Mouse (Mus musculus): ENCODE results near the gene Efcab12. TPM values are rescaled to one million over a fixed set of nuclear protein-coding genes. Genes with fewer than 3 reads are reported as not detected.

Efcab12 gene
- polyA plus RNA-seq, 1 experiment from 2014 or later, result 2.1 TPM

DNA sequence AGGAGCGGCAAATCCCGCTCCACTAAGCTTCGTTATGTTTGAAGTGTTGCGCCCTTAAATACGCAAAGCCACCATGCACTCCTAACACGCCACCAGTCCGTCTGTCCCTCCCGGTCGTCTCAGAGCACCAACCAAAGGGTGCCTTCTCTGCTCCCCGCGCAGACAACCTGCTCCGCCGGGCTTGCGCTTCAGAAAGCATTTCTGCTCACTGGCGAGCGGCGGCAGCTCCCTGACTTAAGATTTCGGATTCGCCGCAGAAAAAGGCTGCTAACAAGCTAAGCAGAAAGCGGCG is 30.1 kb downstream of the Efcab12 start:
- no peaks in the 10 kb centered on the region; the same call in 1 of the 2 replicates for H3K4me1 ChIP-seq (replicated peaks; ENCODE audit: control insufficient read depth, insufficient read depth, low read length)
- WGBS, result under 1% methylated on average over 22 of the region's 22 CpGs
- no peak; the same call in 1 of the 2 replicates for ATAC-seq (ENCODE audit: low FRiP score)

DNA sequence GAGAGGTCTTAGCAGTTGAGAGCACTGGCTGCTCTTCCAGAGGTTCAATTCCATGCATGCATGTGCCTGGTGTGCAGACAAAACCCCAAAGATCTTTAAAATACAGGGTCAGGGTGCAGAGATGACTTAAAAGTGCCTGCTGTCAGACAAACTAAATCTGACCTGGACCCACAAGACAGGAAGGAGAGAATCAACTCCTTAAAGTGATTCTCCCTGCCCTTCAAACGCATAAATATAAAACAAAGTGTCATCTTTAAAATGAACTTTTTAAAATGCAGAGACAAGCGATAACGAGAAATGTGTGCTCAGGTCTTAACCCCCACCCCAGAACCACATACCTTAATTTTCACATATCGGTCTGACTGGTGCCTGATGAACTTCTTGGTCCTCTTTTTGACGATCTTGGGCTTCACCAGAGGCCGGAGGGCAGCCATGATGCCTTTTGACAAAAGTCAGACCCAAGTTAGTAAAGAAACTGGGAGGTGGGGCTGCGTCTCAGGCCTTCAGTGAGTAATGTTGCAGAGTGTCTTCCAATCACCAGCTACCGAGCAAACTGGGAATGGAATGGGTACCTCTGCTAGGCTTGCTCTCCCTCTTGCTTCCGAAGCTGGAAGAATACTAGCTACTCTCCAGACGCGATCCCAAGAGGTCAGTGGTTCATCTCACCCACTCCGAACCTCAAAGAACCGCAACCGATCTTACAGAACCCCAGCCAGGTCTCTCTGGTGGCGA is 30.6 kb downstream of the Efcab12 start:
- Histone ChIP-seq H3K27me3 (ENCODE audit: control insufficient read depth, insufficient read depth, low read length) (no peaks in the 10 kb centered on the region), H3K4me2 (replicated peaks; ENCODE audit: low read depth, low read length) (peak overlapping the region; percentile 79), H3K4me1 (replicated peaks; ENCODE audit: control insufficient read depth, insufficient read depth, low read length) (no peaks in the 10 kb centered on the region; the same call in 1 of the 2 replicates), H3K36me3 (ENCODE audit: control insufficient read depth, insufficient read depth, low read length) (0 out of 2 replicates have a peak, but pooled peaks cover 4% of the 10 kb centered on the region), H3K9me3 (ENCODE audit: control insufficient read depth, low read length) (no peaks in the 10 kb centered on the region), H3K9ac (ENCODE audit: low read depth, low read length) (peak overlapping the region; percentile 100), H3K27ac (ENCODE audit: low read depth, low read length) (peak overlapping the region; percentile 90), H3K4me3 (ENCODE audit: low read depth, low read length) (peak overlapping the region; percentile 99)
- DNase-seq (ENCODE audit: low spot score), result no peak
- WGBS, result 5% methylated on average over 15 of the region's 15 CpGs
- no peak for ATAC-seq (ENCODE audit: low FRiP score)

More for the DNA sequence above, 30.1 kb downstream of the Efcab12 start:
- Histone ChIP-seq H3K9me3 (ENCODE audit: control insufficient read depth, low read length) (no peaks in the 10 kb centered on the region), H3K27ac (ENCODE audit: low read depth, low read length) (peak overlapping the region; percentile 90), H3K4me2 (replicated peaks; ENCODE audit: low read depth, low read length) (peak overlapping the region; percentile 79), H3K27me3 (ENCODE audit: control insufficient read depth, insufficient read depth, low read length) (no peaks in the 10 kb centered on the region), H3K9ac (ENCODE audit: low read depth, low read length) (peak overlapping the region; percentile 100), H3K4me3 (ENCODE audit: low read depth, low read length) (peak overlapping the region; percentile 99), H3K36me3 (ENCODE audit: control insufficient read depth, insufficient read depth, low read length) (0 out of 2 replicates have a peak, but pooled peaks cover 4% of the 10 kb centered on the region)
- no peak for DNase-seq (ENCODE audit: low spot score)

DNA sequence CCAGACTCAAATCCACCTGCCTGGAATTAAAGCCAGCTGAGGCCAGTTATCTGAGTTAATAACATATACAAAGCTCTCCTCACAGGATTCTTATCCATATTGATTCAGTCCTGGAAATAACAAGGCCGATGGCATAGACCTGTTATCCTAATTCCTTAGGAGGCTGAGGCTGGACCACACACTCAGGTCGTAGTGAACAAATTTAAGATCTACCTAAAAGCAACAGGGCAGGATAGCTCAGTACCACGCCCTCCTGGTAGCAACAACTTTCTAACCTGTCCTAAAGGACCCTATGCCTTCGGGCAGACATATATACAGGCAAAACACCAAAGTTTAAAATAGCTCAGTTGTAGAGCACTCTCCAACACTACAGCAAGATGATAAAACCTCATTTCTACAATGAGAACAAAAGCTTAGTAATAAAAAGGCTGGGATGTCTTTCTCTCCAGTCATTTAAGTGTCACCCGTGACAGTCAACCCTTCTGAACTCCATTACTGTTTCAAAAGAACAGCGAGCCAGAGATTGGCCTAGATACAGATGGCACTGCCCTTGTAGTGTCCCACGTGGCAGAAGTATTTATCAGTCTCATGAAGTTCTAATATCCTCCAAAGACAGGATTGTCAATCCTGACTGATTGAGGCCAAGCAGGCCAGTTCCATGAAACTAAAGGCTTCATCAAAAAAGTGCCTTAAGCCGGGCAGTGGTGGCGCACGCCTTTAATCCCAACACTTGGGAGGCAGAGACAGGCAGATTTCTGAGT is 33.6 kb downstream of the Efcab12 start:
- Histone ChIP-seq H3K27me3 (ENCODE audit: control insufficient read depth, insufficient read depth, low read length) (no peaks in the 10 kb centered on the region), H3K4me3 (ENCODE audit: low read depth, low read length) (no peak overlapping the region), H3K9ac (ENCODE audit: low read depth, low read length) (no peak overlapping the region), H3K9me3 (ENCODE audit: control insufficient read depth, low read length) (no peaks in the 10 kb centered on the region), H3K4me1 (replicated peaks; ENCODE audit: control insufficient read depth, insufficient read depth, low read length) (no peaks in the 10 kb centered on the region; the same call in 1 of the 2 replicates), H3K27ac (ENCODE audit: low read depth, low read length) (no peak overlapping the region), H3K4me2 (replicated peaks; ENCODE audit: low read depth, low read length) (no peak overlapping the region), H3K36me3 (ENCODE audit: control insufficient read depth, insufficient read depth, low read length) (0 out of 2 replicates have a peak, but pooled peaks cover 6% of the 10 kb centered on the region)
- ATAC-seq (ENCODE audit: low FRiP score), result no peak
- 78% methylated on average over 10 of the region's 10 CpGs for WGBS
- DNase-seq (ENCODE audit: low spot score), result peak; percentile 7

DNA sequence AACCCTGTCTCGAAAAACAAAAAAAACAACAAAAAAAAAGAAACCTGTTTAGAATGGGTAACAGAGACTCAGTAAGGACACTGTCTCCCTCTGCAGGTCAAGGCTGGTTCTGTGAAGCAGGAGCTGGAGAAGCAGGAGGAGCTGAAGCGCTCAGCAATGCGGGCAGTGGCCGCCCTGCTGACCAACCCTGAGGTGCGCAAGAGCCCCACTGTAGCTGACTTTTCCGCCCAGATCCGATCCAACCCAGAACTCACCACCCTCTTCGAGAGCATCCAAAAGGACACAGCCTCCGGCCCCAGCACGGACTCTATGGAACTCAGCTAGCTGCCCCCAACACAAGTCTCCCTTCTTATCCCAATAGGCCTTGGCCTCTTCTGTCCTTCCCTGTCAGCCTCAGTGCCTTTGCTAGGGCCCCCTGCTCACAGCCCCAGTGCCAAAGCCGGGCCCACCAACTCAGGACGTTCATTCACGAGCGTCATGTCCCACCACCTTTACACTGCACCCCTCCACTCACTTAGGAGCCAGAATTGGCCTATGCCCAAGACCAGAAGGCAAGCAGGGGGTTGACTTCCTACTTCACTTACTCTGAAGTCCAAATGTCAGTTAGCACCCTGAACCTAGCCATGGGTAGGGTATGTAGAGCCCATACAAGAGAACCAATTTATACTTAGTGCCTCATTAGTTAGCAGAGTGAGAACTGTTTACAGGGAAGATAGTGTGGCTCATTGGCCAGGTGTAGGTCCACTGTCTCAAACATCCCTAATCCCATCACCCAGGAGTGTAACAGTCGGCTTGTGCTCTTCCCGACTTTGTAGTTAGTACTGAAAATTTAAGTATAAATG is 34.5 kb downstream of the Efcab12 start:
- 0 out of 2 replicates have a peak, but pooled peaks cover 6% of the 10 kb centered on the region for H3K36me3 ChIP-seq (ENCODE audit: control insufficient read depth, insufficient read depth, low read length)
- peak; percentile 54; the same call in 1 of the 2 replicates for ATAC-seq (ENCODE audit: low FRiP score)

DNA sequence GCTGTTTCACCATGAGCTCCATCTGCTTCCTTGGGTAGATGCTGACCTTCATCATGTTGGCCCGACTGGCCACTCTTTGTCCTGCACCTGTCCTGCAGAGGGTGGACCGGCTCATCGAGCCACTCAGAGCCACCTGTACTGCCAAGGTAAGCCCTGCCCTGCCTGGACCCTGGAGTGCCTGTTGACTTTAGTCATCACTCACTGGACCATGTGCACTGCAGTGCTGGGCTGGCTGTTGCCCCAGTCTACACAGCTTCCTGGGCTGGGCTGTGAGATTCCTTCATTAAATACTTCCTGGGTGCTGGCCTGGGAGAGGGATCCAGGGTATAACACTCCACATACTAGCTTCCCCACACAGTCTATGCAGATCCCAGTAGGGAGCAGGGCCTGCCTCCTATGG is 36.4 kb downstream of the Efcab12 start:
- Histone ChIP-seq H3K27ac (ENCODE audit: low read depth, low read length) (no peak overlapping the region), H3K36me3 (ENCODE audit: control insufficient read depth, insufficient read depth, low read length) (peaks cover 21% of the 10 kb centered on the region), H3K4me3 (ENCODE audit: low read depth, low read length) (no peak overlapping the region), H3K4me2 (replicated peaks; ENCODE audit: low read depth, low read length) (no peak overlapping the region), H3K9ac (ENCODE audit: low read depth, low read length) (no peak overlapping the region), H3K27me3 (ENCODE audit: control insufficient read depth, insufficient read depth, low read length) (no peaks in the 10 kb centered on the region), H3K4me1 (replicated peaks; ENCODE audit: control insufficient read depth, insufficient read depth, low read length) (no peaks in the 10 kb centered on the region; the same call in 1 of the 2 replicates), H3K9me3 (ENCODE audit: control insufficient read depth, low read length) (no peaks in the 10 kb centered on the region)
- DNase-seq (ENCODE audit: low spot score) (no peak), ATAC-seq (ENCODE audit: low FRiP score) (no peak)
- 85% methylated on average over 3 of the region's 3 CpGs for WGBS

More for the DNA sequence above, 34.5 kb downstream of the Efcab12 start:
- WGBS, result 42% methylated on average over 16 of the region's 16 CpGs
- Histone ChIP-seq H3K9ac (ENCODE audit: low read depth, low read length) (no peak overlapping the region), H3K27me3 (ENCODE audit: control insufficient read depth, insufficient read depth, low read length) (no peaks in the 10 kb centered on the region), H3K4me2 (replicated peaks; ENCODE audit: low read depth, low read length) (no peak overlapping the region), H3K27ac (ENCODE audit: low read depth, low read length) (no peak overlapping the region), H3K4me3 (ENCODE audit: low read depth, low read length) (no peak overlapping the region), H3K9me3 (ENCODE audit: control insufficient read depth, low read length) (no peaks in the 10 kb centered on the region), H3K4me1 (replicated peaks; ENCODE audit: control insufficient read depth, insufficient read depth, low read length) (no peaks in the 10 kb centered on the region; the same call in 1 of the 2 replicates)
- DNase-seq (ENCODE audit: low spot score), result peak; percentile 78

DNA sequence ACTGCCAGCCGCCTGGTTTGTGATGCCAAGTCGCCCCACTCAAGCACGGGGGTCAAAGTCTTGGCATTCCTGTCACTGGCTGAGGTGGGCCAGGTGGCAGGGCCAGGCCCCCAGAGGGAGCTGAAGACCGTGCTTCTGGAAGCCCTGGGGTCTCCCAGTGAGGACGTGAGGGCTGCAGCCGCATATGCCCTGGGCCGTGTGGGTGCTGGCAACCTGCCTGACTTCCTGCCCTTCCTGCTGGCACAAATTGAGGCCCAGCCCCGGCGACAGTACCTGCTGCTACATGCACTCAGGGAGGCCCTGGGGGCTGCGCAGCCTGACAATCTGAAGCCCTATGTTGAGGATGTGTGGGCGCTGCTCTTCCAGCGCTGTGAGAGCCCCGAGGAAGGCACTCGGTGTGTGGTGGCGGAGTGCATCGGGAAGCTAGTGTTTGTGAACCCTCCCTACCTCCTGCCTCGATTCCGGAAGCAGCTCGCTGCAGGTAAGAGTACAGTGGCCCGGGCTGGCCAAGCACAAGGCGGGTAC is 45.5 kb downstream of the Efcab12 start:
- Histone ChIP-seq H3K4me1 (replicated peaks; ENCODE audit: control insufficient read depth, insufficient read depth, low read length) (no peaks in the 10 kb centered on the region), H3K9ac (ENCODE audit: low read depth, low read length) (no peak overlapping the region), H3K4me2 (replicated peaks; ENCODE audit: low read depth, low read length) (no peak overlapping the region), H3K27ac (ENCODE audit: low read depth, low read length) (no peak overlapping the region), H3K4me3 (ENCODE audit: low read depth, low read length) (no peak overlapping the region), H3K27me3 (ENCODE audit: control insufficient read depth, insufficient read depth, low read length) (no peaks in the 10 kb centered on the region), H3K36me3 (ENCODE audit: control insufficient read depth, insufficient read depth, low read length) (peaks cover 33% of the 10 kb centered on the region), H3K9me3 (ENCODE audit: control insufficient read depth, low read length) (no peaks in the 10 kb centered on the region)
- 93% methylated on average over 21 of the region's 21 CpGs for WGBS
- ATAC-seq (ENCODE audit: low FRiP score), result no peak
- no peak for DNase-seq (ENCODE audit: low spot score)

DNA sequence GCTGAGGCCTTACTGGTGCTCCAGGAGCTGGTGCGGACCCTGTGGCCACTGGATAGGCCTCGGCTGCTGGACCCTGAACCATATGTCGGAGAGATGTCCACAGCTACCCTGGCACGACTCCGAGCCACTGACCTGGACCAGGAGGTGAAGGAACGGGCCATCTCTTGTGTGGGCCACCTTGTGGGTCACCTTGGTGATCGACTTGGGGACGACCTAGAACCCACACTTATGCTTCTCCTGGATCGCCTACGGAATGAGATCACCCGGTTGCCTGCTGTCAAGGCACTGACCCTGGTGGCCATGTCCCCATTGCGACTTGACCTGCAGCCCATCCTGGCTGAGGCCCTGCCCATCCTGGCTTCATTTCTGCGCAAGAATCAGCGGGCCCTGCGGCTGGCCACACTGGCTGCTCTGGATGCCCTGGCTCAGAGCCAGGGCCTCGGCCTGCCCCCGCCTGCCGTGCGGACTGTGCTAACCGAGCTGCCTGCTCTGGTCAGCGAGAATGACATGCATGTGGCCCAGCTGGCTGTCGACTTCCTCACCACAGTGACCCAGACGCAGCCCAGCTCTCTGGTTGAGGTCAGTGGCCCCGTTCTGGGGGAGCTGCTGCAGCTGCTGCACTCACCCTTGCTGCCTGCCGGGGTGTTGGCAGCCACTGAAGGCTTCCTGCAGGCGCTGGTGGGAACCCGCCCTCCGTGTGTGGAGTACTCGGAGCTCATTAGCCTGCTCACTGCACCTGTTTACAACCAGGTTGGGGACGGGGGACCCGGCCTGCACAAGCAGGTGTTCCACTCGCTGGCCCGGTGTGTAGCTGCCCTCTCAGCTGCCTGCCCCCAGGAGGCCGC is 46.1 kb downstream of the Efcab12 start:
- Histone ChIP-seq H3K9ac (ENCODE audit: low read depth, low read length) (no peak overlapping the region), H3K27me3 (ENCODE audit: control insufficient read depth, insufficient read depth, low read length) (no peaks in the 10 kb centered on the region), H3K36me3 (ENCODE audit: control insufficient read depth, insufficient read depth, low read length) (peaks cover 28% of the 10 kb centered on the region), H3K4me1 (replicated peaks; ENCODE audit: control insufficient read depth, insufficient read depth, low read length) (no peaks in the 10 kb centered on the region), H3K4me3 (ENCODE audit: low read depth, low read length) (no peak overlapping the region), H3K9me3 (ENCODE audit: control insufficient read depth, low read length) (no peaks in the 10 kb centered on the region), H3K4me2 (replicated peaks; ENCODE audit: low read depth, low read length) (no peak overlapping the region), H3K27ac (ENCODE audit: low read depth, low read length) (no peak overlapping the region)
- DNase-seq (ENCODE audit: low spot score) (no peak), ATAC-seq (ENCODE audit: low FRiP score) (no peak)
- WGBS, result 93% methylated on average over 34 of the region's 34 CpGs
